Mouse (Mus musculus): ENCODE results near the gene Cntn1.

DNA sequence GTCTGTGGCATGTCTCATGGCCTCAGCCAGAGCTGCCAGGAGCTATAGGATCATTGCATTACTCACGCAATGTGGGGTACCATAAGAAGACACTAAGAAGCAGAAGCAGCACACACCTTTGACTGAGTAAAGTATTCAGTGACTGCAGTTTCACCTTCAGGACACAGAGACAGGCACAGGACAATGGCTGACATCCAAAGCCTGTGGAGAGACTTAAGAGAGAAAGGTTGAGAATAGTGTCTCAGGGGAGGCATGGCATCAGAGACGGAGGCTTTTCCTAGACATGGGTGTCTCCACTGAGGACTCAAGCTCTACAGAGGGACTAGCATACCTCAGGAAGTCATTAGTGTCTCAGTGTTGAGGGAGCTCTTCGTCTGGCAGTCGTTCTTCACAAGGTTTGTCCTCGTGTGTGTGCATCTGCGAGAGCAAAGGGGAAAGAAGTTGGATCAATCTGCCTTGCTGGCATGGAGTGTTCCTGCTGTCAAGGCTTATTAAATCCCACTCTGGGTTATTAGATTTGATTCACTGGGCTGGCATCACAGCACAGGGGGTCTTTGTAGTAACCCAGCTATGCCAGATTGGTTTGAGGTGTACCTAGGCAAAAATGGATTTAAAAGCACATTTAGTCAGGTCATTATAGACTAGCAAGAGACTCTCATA is 149.5 kb downstream of the Cntn1 start:
- no peak for TF ChIP-seq CTCF (IDR thresholded peaks at IDR 0.05; ENCODE audit: borderline replicate concordance, insufficient read depth, low read depth, low read length)
- no peak for TF ChIP-seq POLR2A (IDR thresholded peaks at IDR 0.05; ENCODE audit: borderline replicate concordance, insufficient read depth, low read length)
